Mouse (Mus musculus): ENCODE results near the gene Atg14. TPM values are rescaled to one million over a fixed set of nuclear protein-coding genes. Genes with fewer than 3 reads are reported as not detected.

Atg14 gene
- polyA plus RNA-seq, 2 experiments, result 3.7 to 5.9 TPM

- no peaks in the 10 kb centered on the region for H3K9me3 ChIP-seq (ENCODE audit: control insufficient read depth, low read length)
- no peak for TF ChIP-seq CTCF (IDR thresholded peaks at IDR 0.05; ENCODE audit: low read depth)
- no peak for TF ChIP-seq EP300 (IDR thresholded peaks at IDR 0.05; ENCODE audit: low read depth)
- no peak overlapping the region for H3K4me2 ChIP-seq (ENCODE audit: low read depth)
- no peak overlapping the region for H3K4me3 ChIP-seq (ENCODE audit: insufficient read depth in 1 of 2, low read depth in 2 of 2, low read length in 2 of 2)
- ATAC-seq (ENCODE audit: insufficient read depth), result no peak
- WGBS (ENCODE audit: insufficient replicate concordance), result 56% methylated on average over 4 of the region's 4 CpGs
- no peak overlapping the region for H3K9ac ChIP-seq (replicated peaks)
- H3K4me1 ChIP-seq (replicated peaks; ENCODE audit: control insufficient read depth in 2 of 2, insufficient read depth in 2 of 2, low read length in 1 of 2), result peaks cover 5 to 7% of the 10 kb centered on the region in 2 experiments
- H3K27me3 ChIP-seq (ENCODE audit: control insufficient read depth, insufficient read depth, low read length), result no peaks in the 10 kb centered on the region
- H3K36me3 ChIP-seq (replicated peaks; ENCODE audit: control insufficient read depth, insufficient read depth, low read depth), result no peaks in the 10 kb centered on the region
- H3K27ac ChIP-seq, result no peak overlapping the region
- DNase-seq (ENCODE audit: low read depth in 3 of 3, low spot score in 3 of 3), result no peak
Observed at GRCm38 (mm10) chr14:47563106-47563505, 7.3 kb downstream of the Atg14 start.

GRCm38 (mm10) chr14:47562530-47562929 is 7.9 kb downstream of the Atg14 start:
- ATAC-seq (ENCODE audit: insufficient read depth), result no peak

GRCm38 (mm10) chr14:47560714-47561113 is 9.7 kb downstream of the Atg14 start:
- 66% methylated on average over 2 of the region's 2 CpGs for WGBS (ENCODE audit: insufficient replicate concordance)
- TF ChIP-seq EP300 (IDR thresholded peaks at IDR 0.05; ENCODE audit: low read depth) (no peak), CTCF (IDR thresholded peaks at IDR 0.05; ENCODE audit: low read depth) (no peak)

More at GRCm38 (mm10) chr14:47562530-47562929, 7.9 kb downstream of the Atg14 start:
- Histone ChIP-seq H3K27me3 (ENCODE audit: control insufficient read depth, insufficient read depth, low read length) (no peaks in the 10 kb centered on the region), H3K9me3 (ENCODE audit: control insufficient read depth, low read length) (no peaks in the 10 kb centered on the region), H3K9ac (replicated peaks) (no peak overlapping the region), H3K4me1 (replicated peaks; ENCODE audit: control insufficient read depth in 2 of 2, insufficient read depth in 2 of 2, low read length in 1 of 2) (peaks cover 3 to 5% of the 10 kb centered on the region in 2 experiments), H3K27ac (no peak overlapping the region), H3K4me3 (ENCODE audit: insufficient read depth in 1 of 2, low read depth in 2 of 2, low read length in 2 of 2) (no peak overlapping the region), H3K4me2 (ENCODE audit: low read depth) (no peak overlapping the region), H3K36me3 (replicated peaks; ENCODE audit: control insufficient read depth, insufficient read depth, low read depth) (no peaks in the 10 kb centered on the region)
- 83% methylated on average over 1 of the region's 1 CpGs for WGBS (ENCODE audit: insufficient replicate concordance)
- no peak for TF ChIP-seq EP300 (IDR thresholded peaks at IDR 0.05; ENCODE audit: low read depth)
- no peak for TF ChIP-seq CTCF (IDR thresholded peaks at IDR 0.05; ENCODE audit: low read depth)
- no peak for DNase-seq (ENCODE audit: low read depth in 3 of 3, low spot score in 3 of 3)

GRCm38 (mm10) chr14:47555225-47555624 is 15.2 kb downstream of the Atg14 start:
- Histone ChIP-seq H3K4me3 (ENCODE audit: insufficient read depth in 1 of 2, low read depth in 2 of 2, low read length in 2 of 2) (no peak overlapping the region), H3K27ac (no peak overlapping the region), H3K36me3 (replicated peaks; ENCODE audit: control insufficient read depth, insufficient read depth, low read depth) (no peaks in the 10 kb centered on the region; the same call in 1 of the 2 replicates), H3K4me2 (ENCODE audit: low read depth) (no peak overlapping the region), H3K9ac (replicated peaks) (no peak overlapping the region), H3K27me3 (ENCODE audit: control insufficient read depth, insufficient read depth, low read length) (no peaks in the 10 kb centered on the region), H3K9me3 (ENCODE audit: control insufficient read depth, low read length) (no peaks in the 10 kb centered on the region), H3K4me1 (replicated peaks; ENCODE audit: control insufficient read depth in 2 of 2, insufficient read depth in 2 of 2, low read length in 1 of 2) (no peaks in the 10 kb centered on the region)
- 84% methylated on average over 5 of the region's 5 CpGs for WGBS (ENCODE audit: insufficient replicate concordance)
- no peak for TF ChIP-seq CTCF (IDR thresholded peaks at IDR 0.05; ENCODE audit: low read depth)
- no peak for TF ChIP-seq EP300 (IDR thresholded peaks at IDR 0.05; ENCODE audit: low read depth)
- ATAC-seq (ENCODE audit: insufficient read depth), result no peak
- DNase-seq (ENCODE audit: low read depth in 3 of 3, low spot score in 3 of 3), result peak in 1 of 3 experiments; percentile 50

More at GRCm38 (mm10) chr14:47560714-47561113, 9.7 kb downstream of the Atg14 start:
- Histone ChIP-seq H3K36me3 (replicated peaks; ENCODE audit: control insufficient read depth, insufficient read depth, low read depth) (no peaks in the 10 kb centered on the region), H3K9ac (replicated peaks) (no peak overlapping the region), H3K9me3 (ENCODE audit: control insufficient read depth, low read length) (no peaks in the 10 kb centered on the region), H3K4me1 (replicated peaks; ENCODE audit: control insufficient read depth in 2 of 2, insufficient read depth in 2 of 2, low read length in 1 of 2) (no peaks in the 10 kb centered on the region), H3K27ac (no peak overlapping the region), H3K27me3 (ENCODE audit: control insufficient read depth, insufficient read depth, low read length) (no peaks in the 10 kb centered on the region), H3K4me2 (ENCODE audit: low read depth) (no peak overlapping the region), H3K4me3 (ENCODE audit: insufficient read depth in 1 of 2, low read depth in 2 of 2, low read length in 2 of 2) (no peak overlapping the region)
- no peak for ATAC-seq (ENCODE audit: insufficient read depth)
- DNase-seq (ENCODE audit: low read depth in 3 of 3, low spot score in 3 of 3), result no peak

GRCm38 (mm10) chr14:47554236-47554635 is 16.2 kb downstream of the Atg14 start:
- DNase-seq (ENCODE audit: low read depth in 3 of 3, low spot score in 3 of 3) (no peak), ATAC-seq (ENCODE audit: insufficient read depth) (no peak)
- Histone ChIP-seq H3K27me3 (ENCODE audit: control insufficient read depth, insufficient read depth, low read length) (no peaks in the 10 kb centered on the region), H3K27ac (no peak overlapping the region), H3K9me3 (ENCODE audit: control insufficient read depth, low read length) (no peaks in the 10 kb centered on the region), H3K4me1 (replicated peaks; ENCODE audit: control insufficient read depth in 2 of 2, insufficient read depth in 2 of 2, low read length in 1 of 2) (no peaks in the 10 kb centered on the region), H3K9ac (replicated peaks) (no peak overlapping the region), H3K4me2 (ENCODE audit: low read depth) (no peak overlapping the region), H3K36me3 (replicated peaks; ENCODE audit: control insufficient read depth, insufficient read depth, low read depth) (no peaks in the 10 kb centered on the region; the same call in 1 of the 2 replicates), H3K4me3 (ENCODE audit: insufficient read depth in 1 of 2, low read depth in 2 of 2, low read length in 2 of 2) (no peak overlapping the region)
- TF ChIP-seq EP300 (IDR thresholded peaks at IDR 0.05; ENCODE audit: low read depth) (no peak), CTCF (IDR thresholded peaks at IDR 0.05; ENCODE audit: low read depth) (no peak)
- WGBS (ENCODE audit: insufficient replicate concordance), result 72% methylated on average over 4 of the region's 4 CpGs
